Mouse (Mus musculus): Measurements from ENCODE around the gene Rhox1. TPM values are rescaled to one million over a fixed set of nuclear protein-coding genes. Genes with fewer than 3 reads are reported as not detected.

Gene Rhox1
- not detected for total RNA-seq (2023)

DNA sequence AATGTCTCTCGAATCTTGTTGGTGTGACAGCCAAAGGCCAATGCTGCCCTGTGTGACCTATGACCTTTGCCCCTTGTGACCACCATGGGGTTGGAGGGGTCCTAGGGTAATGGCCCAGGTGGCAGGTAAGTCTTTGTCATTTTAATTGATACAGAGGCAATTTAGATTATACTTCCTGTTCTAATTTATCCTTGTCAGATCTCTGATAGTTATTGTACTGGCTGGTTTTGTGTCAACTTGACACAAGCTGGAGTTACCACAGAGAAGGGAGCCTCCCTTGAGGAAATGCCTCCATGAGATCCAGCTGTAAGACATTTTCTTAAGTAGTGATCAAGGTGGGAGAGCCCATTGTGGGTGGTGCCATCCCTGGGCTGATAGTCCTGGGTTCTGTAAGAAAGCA, at the start of gene Rhox1:
Rhox1 (minus strand) TSS at position 101 of the 400 bp plus-strand sequence.

DNA sequence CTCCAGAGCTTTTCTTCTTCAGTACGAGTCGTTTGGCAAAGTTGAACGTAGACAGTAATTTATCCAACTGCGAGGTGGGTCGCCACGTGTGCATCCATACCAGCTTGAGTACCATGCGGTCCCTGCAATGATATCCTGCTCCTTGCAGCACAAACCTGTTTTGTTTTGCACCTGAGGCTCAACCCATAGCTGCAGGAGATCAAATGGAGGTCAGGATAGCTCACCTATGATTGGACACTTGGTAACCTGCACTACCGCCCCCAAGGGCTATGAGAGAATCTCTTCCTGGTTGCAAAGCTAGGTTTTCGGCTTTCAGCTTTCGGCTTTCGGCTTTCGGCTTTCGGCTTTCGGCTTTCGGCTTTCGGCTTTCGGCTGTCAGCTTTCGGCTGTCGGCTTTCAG, 43.0 kb upstream of the Rhox1 start, which contains the start of gene Rhox4a:
Rhox4a (plus strand) TSS at position 301 of the 400 bp plus-strand sequence.

DNA sequence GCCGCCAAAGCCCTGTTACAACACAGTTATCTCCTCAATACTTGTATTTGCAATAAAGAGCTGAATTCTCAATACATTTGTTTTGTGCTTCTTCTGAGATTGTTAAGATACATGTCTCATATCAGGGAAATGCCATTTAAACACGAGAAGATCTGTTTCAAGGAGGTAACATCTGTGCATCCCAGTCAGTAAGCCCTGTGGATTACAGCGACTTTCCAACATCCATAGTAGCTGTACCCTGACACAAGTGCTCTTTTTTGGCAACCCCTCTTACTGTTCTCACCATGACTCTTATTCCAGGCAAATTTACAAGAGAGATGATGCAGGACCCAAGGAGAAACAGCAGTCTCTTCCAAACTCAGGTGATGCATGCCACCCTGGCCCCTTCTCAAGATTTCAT, 27.6 kb upstream of the Rhox1 start, which contains the start of gene Rhox3a:
Rhox3a (plus strand) TSS at position 301 of the 400 bp plus-strand sequence.

DNA sequence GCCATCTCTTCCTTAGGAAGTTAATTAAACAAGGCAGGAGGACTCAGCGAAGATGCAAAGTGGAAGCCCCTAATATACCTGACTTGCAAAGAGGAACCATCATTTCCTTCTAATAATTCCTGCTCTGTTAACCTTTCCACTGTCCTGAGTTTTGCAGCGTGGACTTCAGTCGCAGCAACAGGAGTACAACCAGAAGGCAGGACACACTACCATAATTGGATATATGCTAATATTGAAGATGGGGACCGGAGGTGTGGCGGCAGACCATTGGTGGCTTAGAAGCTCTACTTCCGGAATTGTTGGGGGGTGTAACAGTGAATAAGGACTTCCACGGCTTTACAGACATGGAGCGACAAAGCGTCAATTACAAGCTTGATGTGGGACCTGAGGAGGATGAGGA, 22.6 kb upstream of the Rhox1 start, which contains the start of gene Rhox2a:
Rhox2a (plus strand) TSS at position 301 of the 400 bp plus-strand sequence.

DNA sequence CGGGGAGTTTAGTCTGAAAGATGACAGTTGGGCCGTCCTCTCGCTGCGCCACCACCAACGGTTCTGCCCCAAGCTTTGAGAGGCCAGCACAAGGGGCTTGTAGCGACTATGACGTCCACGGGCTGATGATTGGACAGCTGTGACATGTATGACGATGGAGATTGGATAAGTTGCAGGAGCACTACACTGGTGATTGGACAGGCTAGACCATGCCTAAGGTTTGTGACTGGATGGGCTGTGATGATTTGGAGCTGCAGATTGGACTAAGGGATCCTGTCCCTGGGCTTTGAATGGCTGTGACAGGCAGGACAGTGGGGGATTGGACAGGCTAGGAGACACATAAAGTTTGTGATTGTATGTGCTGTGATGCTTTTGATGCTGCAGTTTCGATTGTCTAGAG, 11.1 kb downstream of the Rhox1 start, which contains the start of gene Gm9:
Gm9 (minus strand) TSS at position 101 of the 400 bp plus-strand sequence.

DNA sequence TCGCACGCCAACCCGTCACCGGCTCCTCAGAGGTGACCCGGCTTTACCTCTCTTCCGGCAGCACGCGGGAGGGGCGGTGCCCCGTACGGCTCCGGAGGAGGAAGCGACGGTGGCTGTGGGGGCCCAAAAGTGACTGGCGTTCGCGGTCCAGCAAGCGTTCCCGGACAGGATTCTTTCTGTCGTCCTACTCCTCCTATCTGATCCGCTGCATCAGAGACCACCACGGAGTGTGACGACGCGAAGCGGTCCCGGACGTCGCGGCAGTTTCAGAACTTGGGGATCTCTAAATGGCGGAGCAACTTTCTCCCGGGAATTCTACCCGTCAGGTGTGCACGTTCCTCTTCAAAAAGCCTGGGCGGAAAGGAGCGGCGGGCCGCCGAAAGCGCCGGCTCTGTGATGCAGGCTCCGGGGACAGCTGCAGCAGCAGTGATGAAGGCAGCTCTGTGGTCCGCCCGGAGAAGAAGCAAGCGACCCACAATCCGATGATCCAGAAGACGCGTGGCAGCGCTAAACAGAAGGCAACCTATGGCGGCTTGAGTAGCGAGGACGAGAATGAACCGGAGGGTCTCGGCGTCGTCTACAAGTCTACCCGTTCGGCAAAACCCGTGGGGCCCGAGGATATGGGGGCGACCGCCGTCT, 30.8 kb downstream of the Rhox1 start, which contains the start of the genes Ndufa1 and Rnf113a1:
Ndufa1 (minus strand) TSS at position 59 of the 639 bp plus-strand sequence.
Rnf113a1 (plus strand) TSS at position 141 of the 639 bp plus-strand sequence.

DNA sequence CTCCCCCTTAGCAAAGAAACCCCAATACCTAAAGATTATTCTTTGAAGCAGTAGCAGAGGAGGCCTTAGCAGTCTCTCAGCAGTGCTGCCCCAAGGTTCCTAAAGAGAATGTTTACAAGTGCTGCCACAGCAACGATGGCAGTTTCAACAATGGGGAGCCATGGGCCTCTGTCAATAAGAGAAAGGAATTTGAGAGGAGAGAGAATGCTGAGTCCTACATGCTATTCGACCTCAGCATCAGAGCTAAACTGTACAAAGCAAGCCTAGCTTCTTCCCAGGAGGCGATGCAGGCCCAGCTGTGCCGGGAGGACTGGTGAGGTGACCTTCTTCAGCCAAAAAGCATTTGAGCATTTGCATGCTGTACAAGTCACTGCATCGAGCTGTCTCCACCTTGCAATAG, 53.3 kb downstream of the Rhox1 start, which contains the start of gene Akap14:
Akap14 (minus strand) TSS at position 101 of the 400 bp plus-strand sequence.

Other genes starting within 250 kb of the Rhox1 start
- gene Sept6, start 230.5 kb downstream of the Rhox1 start, total RNA-seq (2023) = 10 to 100 TPM; 23.0 to 23.9 TPM
- not detected for gene Sowahd, start 173.4 kb downstream of the Rhox1 start, total RNA-seq (2023)
- 100 to 1,000 TPM; 412 to 421 TPM for gene Rpl39, start 136.9 kb downstream of the Rhox1 start, total RNA-seq (2023)
- gene Upf3b, start 111.9 kb downstream of the Rhox1 start, total RNA-seq (2023) = 10 to 100 TPM; 14.7 to 18.5 TPM
- gene Nkap, start 95.5 kb downstream of the Rhox1 start, total RNA-seq (2023) = 10 to 100 TPM in 1 of 2 experiments, 1 to 10 TPM in 1; 9.5 to 14.4 TPM
- gene Akap14, start 53.4 kb downstream of the Rhox1 start, total RNA-seq (2023) = not detected
- gene Ndufa1, start 31.1 kb downstream of the Rhox1 start, total RNA-seq (2023) = 100 to 1,000 TPM; 116 to 119 TPM
- gene Rnf113a1, start 31.0 kb downstream of the Rhox1 start, total RNA-seq (2023) = 1 to 10 TPM; 5.4 to 6.5 TPM
- not detected for gene Gm9, start 11.2 kb downstream of the Rhox1 start, total RNA-seq (2023)
- gene Rhox2a, start 22.7 kb upstream of the Rhox1 start, total RNA-seq (2023) = not detected
- gene Rhox3a, start 27.7 kb upstream of the Rhox1 start, total RNA-seq (2023) = not detected
- gene Rhox4a, start 43.1 kb upstream of the Rhox1 start, total RNA-seq (2023) = not detected
- not detected for gene Rhox3a2, start 157.8 kb upstream of the Rhox1 start, total RNA-seq (2023)
- gene Rhox4a2, start 168.6 kb upstream of the Rhox1 start, total RNA-seq (2023) = not detected
- gene Rhox2b, start 189.8 kb upstream of the Rhox1 start, total RNA-seq (2023) = not detected
- not detected for gene Rhox4b, start 210.2 kb upstream of the Rhox1 start, total RNA-seq (2023)
- not detected for gene Rhox2c, start 231.4 kb upstream of the Rhox1 start, total RNA-seq (2023)
- not detected for gene Rhox3c, start 236.3 kb upstream of the Rhox1 start, total RNA-seq (2023)